Mouse (Mus musculus): ENCODE results near the gene Six3. TPM values are rescaled to one million over a fixed set of nuclear protein-coding genes. Genes with fewer than 3 reads are reported as not detected.

Gene Six3
- 1.5 TPM for polyA plus RNA-seq (2021)

DNA sequence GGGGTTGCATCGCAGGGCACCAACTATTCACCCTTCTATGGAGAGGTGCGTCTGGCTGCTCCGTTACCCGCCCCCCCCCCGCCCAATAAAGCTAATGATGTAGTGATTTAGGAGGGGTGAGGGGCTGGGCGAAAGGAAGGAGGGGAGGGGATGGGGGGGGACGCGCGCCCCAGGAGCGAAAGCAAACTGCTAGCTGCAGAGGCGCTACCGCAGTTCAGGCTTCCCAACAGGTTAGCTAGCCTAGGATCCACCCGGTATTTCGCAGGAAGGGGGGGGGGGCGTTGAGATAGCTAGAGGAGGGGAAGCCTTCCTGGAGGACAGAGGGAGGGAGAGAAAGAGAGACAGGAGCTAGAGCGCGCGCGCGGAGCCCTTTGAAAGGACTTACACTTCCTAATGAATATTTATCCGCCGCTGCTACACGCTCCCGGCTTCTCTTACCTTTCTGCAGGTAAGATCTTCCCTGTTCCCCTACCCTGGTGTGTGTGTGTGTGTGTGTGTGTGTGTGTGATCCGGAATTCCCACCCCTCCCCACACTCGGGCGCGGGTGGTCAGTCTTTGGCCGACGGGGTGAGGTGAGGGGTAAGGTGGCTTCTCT is at the start of gene Six3:
Gene Six3 (plus strand): TSS at position 343 of the 595 bp plus-strand sequence.
- H3K27me3 ChIP-seq, result peaks cover 91% of the 10 kb centered on the region
- ChIA-PET POLR2A (no interaction called here), CTCF (no interaction called here)
- ATAC-seq, result no peak
- in situ Hi-C loops (cut with MboI; ENCODE audit: low pct_unique_long_range_greater_than_20kb), result no loop called here
- no peak for DNase-seq (ENCODE audit: low read depth, low spot score)
- no peak for TF ChIP-seq CTCF (IDR thresholded peaks at IDR 0.05)

DNA sequence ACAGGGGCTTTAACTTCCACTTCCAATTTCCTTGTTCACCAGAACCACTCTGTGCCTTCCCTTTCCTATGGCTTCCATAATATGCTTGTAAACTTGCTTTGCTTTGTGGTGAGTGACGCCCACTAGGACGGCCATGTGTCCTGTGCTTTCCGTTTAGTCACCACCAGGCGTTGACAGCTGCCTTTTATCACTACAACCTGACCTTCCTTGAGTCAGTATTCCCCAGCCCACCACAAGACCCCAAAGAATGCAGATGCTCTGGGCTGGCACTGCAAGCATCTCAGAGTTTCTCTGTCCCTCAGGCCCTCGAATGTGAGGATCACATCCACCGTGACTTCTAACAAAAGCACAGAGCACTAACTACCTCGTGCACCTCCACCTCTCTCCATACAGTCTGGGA is 49.3 kb upstream of the Six3 start:
- ChIA-PET POLR2A (no interaction called here), CTCF (no interaction called here)
- ATAC-seq, result no peak
- DNase-seq (ENCODE audit: low read depth, low spot score), result no peak
- peaks cover 13% of the 10 kb centered on the region for H3K27me3 ChIP-seq
- in situ Hi-C loops (cut with MboI; ENCODE audit: low pct_unique_long_range_greater_than_20kb), result no loop called here
- no peak for TF ChIP-seq CTCF (IDR thresholded peaks at IDR 0.05)

DNA sequence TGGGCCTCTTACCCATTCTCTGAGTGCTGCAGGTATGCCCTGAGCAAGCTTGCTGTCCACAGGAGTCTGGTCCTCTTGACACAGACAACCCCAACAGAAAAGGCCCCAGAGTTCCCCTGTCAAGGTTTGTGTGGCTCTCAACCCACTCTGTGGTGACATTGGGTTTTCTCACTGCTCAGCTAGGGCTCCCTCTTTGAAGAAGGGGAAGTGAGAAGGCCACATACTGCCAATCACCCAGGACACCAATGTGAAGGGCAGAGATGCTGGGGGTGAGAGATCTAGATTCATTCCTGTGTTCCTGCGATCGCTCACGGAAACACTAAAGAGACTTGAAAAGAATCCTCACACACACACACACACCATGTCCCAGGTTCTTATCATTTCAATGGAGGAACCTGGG is 39.4 kb upstream of the Six3 start:
- no peak for TF ChIP-seq CTCF (IDR thresholded peaks at IDR 0.05)
- DNase-seq (ENCODE audit: low read depth, low spot score) (no peak), ATAC-seq (no peak)
- ChIA-PET POLR2A (no interaction called here), CTCF (no interaction called here)
- in situ Hi-C loops (cut with MboI; ENCODE audit: low pct_unique_long_range_greater_than_20kb), result no loop called here
- peaks cover 11% of the 10 kb centered on the region for H3K27me3 ChIP-seq

DNA sequence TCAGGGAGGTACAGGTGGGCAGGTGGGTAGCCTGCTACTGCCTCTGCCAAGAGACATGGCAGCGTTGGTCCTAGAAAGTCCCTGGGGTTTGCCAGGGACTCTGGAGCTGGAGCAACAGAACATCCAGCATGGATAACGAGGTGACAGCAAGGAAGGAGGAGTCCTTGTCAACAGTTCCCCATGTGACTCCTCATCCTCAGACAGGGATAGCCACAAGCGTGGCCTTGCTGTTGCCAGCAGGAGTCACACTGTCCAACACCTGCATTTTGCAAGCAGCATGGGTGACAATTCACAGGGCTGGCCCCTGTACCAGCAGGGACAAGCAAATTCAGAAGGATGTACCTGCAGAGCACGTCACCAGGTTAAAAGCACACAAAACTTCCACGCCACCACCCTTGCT is 35.1 kb upstream of the Six3 start:
- peaks cover 7% of the 10 kb centered on the region for H3K27me3 ChIP-seq
- ChIA-PET POLR2A (no interaction called here), CTCF (no interaction called here)
- no peak for TF ChIP-seq CTCF (IDR thresholded peaks at IDR 0.05)
- in situ Hi-C loops (cut with MboI; ENCODE audit: low pct_unique_long_range_greater_than_20kb), result no loop called here
- DNase-seq (ENCODE audit: low read depth, low spot score), result no peak
- no peak for ATAC-seq

- POLR2A ChIA-PET, result no interaction called here
- no peak for DNase-seq (ENCODE audit: low read depth, low spot score)
- in situ Hi-C loops (cut with MboI; ENCODE audit: low pct_unique_long_range_greater_than_20kb), result no loop called here
Observed at GRCm38 (mm10) chr17:85579350-85579749, 34.1 kb upstream of the Six3 start.

DNA sequence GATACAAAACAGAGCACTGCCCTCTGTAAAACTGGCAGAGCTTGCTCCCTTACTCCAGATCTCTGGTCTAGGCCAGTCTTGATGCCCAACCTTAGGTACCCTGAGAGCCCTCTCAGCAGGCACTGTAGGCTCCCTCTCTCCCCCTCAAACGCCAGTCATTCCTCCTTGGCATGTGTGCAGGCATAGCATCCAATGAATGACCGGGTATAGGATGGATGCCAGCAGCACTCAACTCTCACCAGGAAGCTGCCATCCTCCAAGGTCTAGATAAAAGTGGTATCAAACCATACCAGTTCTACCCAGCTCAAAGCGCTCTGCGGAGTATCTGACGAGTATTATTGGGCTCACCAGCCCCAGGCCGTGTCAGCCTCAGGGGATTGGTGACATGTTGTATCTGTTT is 33.2 kb upstream of the Six3 start:
- peaks cover 7% of the 10 kb centered on the region for H3K27me3 ChIP-seq
- ChIA-PET CTCF (no interaction called here), POLR2A (no interaction called here)
- ATAC-seq (no peak), DNase-seq (ENCODE audit: low read depth, low spot score) (no peak)
- TF ChIP-seq CTCF (IDR thresholded peaks at IDR 0.05), result no peak
- in situ Hi-C loops (cut with MboI; ENCODE audit: low pct_unique_long_range_greater_than_20kb), result no loop called here

More at GRCm38 (mm10) chr17:85579350-85579749, 34.1 kb upstream of the Six3 start:
- no peak for TF ChIP-seq CTCF (IDR thresholded peaks at IDR 0.05)
- ATAC-seq, result no peak
- H3K27me3 ChIP-seq, result peaks cover 7% of the 10 kb centered on the region
- CTCF ChIA-PET, result no interaction called here

- no peak for ATAC-seq
- DNase-seq (ENCODE audit: low read depth, low spot score), result no peak
- H3K27me3 ChIP-seq, result peaks cover 7% of the 10 kb centered on the region
- in situ Hi-C loops (cut with MboI; ENCODE audit: low pct_unique_long_range_greater_than_20kb), result no loop called here
- no peak for TF ChIP-seq CTCF (IDR thresholded peaks at IDR 0.05)
- CTCF ChIA-PET, result interaction anchor here (0.6 kb wide), 1 partner anchor 510 kb away, joined by 3 read pairs; no protein-coding TSS in a partner anchor
- POLR2A ChIA-PET, result no interaction called here
Observed at GRCm38 (mm10) chr17:85584170-85584569, 29.2 kb upstream of the Six3 start.

DNA sequence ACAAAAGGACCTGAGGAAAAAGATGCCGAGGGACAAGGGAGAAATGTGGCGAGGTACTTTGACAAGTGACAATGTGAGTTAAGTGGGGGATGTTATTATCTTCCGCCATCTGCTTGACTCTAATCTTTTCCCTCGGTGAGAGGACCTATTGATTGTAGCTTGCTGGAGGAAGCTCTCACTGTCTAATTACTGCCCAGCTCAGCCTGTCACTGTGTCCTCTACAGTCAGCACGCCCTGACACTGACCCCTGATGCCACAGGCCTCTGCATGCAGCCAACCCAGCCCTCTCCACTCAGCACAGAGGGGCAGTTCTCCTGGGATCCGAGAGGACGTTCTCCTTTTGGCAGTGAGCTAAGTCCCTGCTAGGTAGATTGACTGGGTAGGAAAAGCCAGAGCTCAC is 28.8 kb upstream of the Six3 start:
- in situ Hi-C loops (cut with MboI; ENCODE audit: low pct_unique_long_range_greater_than_20kb), result no loop called here
- DNase-seq (ENCODE audit: low read depth, low spot score) (no peak), ATAC-seq (no peak)
- H3K27me3 ChIP-seq, result peaks cover 4% of the 10 kb centered on the region
- ChIA-PET CTCF (no interaction called here), POLR2A (no interaction called here)
- TF ChIP-seq CTCF (IDR thresholded peaks at IDR 0.05), result no peak

- peaks cover 2% of the 10 kb centered on the region for H3K27me3 ChIP-seq
- DNase-seq (ENCODE audit: low read depth, low spot score) (no peak), ATAC-seq (no peak)
- POLR2A ChIA-PET, result no interaction called here
- in situ Hi-C loops (cut with MboI; ENCODE audit: low pct_unique_long_range_greater_than_20kb), result no loop called here
- CTCF ChIA-PET, result no interaction called here
- no peak for TF ChIP-seq CTCF (IDR thresholded peaks at IDR 0.05)
Observed at GRCm38 (mm10) chr17:85585779-85586178, 27.6 kb upstream of the Six3 start.

GRCm38 (mm10) chr17:85591976-85592375 is 21.4 kb upstream of the Six3 start:
- in situ Hi-C loops (cut with MboI; ENCODE audit: low pct_unique_long_range_greater_than_20kb), result no loop called here
- no peak for DNase-seq (ENCODE audit: low read depth, low spot score)
- CTCF ChIA-PET, result no interaction called here
- no peak for ATAC-seq
- H3K27me3 ChIP-seq, result no peaks in the 10 kb centered on the region
- no peak for TF ChIP-seq CTCF (IDR thresholded peaks at IDR 0.05)
- POLR2A ChIA-PET, result no interaction called here

DNA sequence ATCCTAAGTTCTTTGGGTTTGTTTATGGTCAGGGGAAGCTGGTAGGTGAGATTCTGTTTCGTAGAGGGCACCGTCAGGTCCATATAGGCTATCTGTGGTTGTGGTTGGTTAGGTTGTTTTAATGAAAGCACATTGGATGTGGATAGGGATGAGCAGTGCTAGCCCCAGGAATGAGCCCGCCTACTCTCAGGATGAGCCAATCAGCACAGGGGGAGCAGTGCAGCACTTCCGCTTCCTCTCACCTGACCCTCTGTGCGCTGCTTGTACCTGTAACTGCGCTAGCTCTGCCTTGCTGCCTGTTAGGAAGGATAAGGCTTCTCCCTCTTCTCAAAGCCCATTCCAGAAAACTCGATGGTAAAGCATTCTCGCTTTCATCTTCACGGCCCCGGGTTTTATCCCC is 17.6 kb upstream of the Six3 start:
- DNase-seq (ENCODE audit: low read depth, low spot score) (no peak), ATAC-seq (no peak)
- POLR2A ChIA-PET, result no interaction called here
- no peaks in the 10 kb centered on the region for H3K27me3 ChIP-seq
- in situ Hi-C loops (cut with MboI; ENCODE audit: low pct_unique_long_range_greater_than_20kb), result no loop called here
- CTCF ChIA-PET, result no interaction called here
- TF ChIP-seq CTCF (IDR thresholded peaks at IDR 0.05), result no peak

GRCm38 (mm10) chr17:85596341-85596890 is 17.0 kb upstream of the Six3 start:
- ChIA-PET POLR2A (no interaction called here), CTCF (interaction anchor here (1.1 to 1.4 kb wide), 2 partner anchors 10 to 407 kb away, joined by 3 read pairs; no protein-coding TSS in a partner anchor)
- DNase-seq (ENCODE audit: low read depth, low spot score) (peak; percentile 20), ATAC-seq (peak; percentile 67)
- in situ Hi-C loops (cut with MboI; ENCODE audit: low pct_unique_long_range_greater_than_20kb), result no loop called here
- no peaks in the 10 kb centered on the region for H3K27me3 ChIP-seq
- TF ChIP-seq CTCF (IDR thresholded peaks at IDR 0.05), result no peak

Data from Patski (cell line).